Mouse (Mus musculus) G1E (cell line): ENCODE measurements around the gene Pigl.

Experiments used
- CTCF ChIP-seq: IDR thresholded peaks from 2 replicates; pipeline ENCODE4 v1.5.1; 2012; ENCODE audit warnings: low read depth, low read length, inconsistent platforms, mixed read lengths
- POLR2AphosphoS5 ChIP-seq: IDR thresholded peaks from 2 replicates; pipeline ENCODE4 v1.6.1; 2012; ENCODE audit warnings: low read depth, low read length, inconsistent platforms; ENCODE audit not compliant: insufficient replicate concordance

DNA sequence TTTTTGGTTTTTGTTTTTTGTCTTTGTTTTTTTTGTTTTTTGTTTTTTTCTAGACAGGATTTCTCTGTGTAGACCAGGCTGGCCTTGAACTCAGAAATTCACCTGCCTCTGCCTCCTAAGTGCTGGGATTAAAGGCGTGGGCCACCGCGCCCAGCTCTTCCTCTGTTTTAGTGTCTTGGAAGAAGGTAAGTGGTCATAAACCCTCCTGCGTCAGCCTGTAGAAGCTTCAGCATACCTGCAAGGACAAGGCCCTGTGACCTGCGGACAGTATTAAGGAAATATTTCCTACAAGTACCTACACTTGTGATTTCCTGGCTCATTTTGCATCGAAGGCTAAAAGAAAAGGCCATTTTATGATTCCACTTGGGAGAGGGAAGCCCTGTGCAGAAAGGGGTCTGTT lies 35.4 kb downstream of the Pigl start:
- TF ChIP-seq CTCF (no peak), POLR2AphosphoS5 (no peak)
